ENCODE assay signal across 22 mouse cellular contexts in the genomic region with DNA sequence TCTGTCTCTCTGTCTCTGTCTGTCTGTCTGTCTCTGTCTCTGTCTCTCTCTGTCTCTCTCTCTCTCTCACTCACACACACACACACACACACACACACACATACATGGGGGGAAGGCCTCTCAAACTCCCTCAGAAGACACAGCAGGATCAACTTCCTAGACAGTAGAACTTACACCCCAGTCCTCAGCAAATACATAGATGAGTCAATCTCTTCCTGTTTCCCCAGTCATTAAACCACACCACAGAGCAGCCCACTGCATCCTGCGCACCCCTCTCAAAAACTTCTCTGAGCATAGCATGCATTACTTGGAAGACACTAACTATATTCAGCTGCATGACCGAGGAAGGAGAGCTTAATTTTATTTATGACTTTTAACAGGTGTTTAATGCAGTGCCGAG. TPM values are rescaled to one million over a fixed set of nuclear protein-coding genes. Genes with fewer than 3 reads are reported as not detected.
A peak's percentile ranks its signal among the peaks of the same experiment; 100 is the strongest.
DNase-seq lines count a peak whose midpoint lies in the region; ATAC-seq lines count a peak whose summit lies in the region.
"Had no signal": no experiment of that assay in that cellular context is flagged by ENCODE, and none has a peak within 500 bp of the region (broad histone marks: within the 10 kb centered on the region; RNA-seq: fewer than 3 reads in every experiment).

No protein-coding gene starts in this region.

- no peak overlapping the region for H3K9ac ChIP-seq in midbrain, embryonic 11.5 days (ENCODE audit: low read length)
- H3K9ac ChIP-seq: forebrain, embryonic 13.5 days; hindbrain, embryonic 14.5 days; kidney, embryonic 15.5 days had no signal

- no peak overlapping the region for H3K27ac ChIP-seq in midbrain, embryonic 11.5 days (ENCODE audit: low read depth, low read length)
- H3K27ac ChIP-seq: forebrain, embryonic 13.5 days; heart, adult 2 months; hindbrain, embryonic 14.5 days; kidney, embryonic 15.5 days; left cerebral cortex, adult 2 months; macrophage; midbrain, embryonic 10.5 days had no signal

- no peak overlapping the region for H3K4me2 ChIP-seq in midbrain, embryonic 11.5 days
- H3K4me2 ChIP-seq: forebrain, embryonic 13.5 days; hindbrain, embryonic 14.5 days; kidney, embryonic 15.5 days had no signal

- H3K4me1 ChIP-seq in midbrain, embryonic 11.5 days (ENCODE audit: control insufficient read depth, insufficient read depth, low read length), result no peaks in the 10 kb centered on the region
- H3K4me1 ChIP-seq: forebrain, embryonic 13.5 days; kidney, embryonic 15.5 days; midbrain, embryonic 10.5 days had no signal

- H3K4me3 ChIP-seq in midbrain, embryonic 11.5 days (ENCODE audit: low read depth, low read length), result no peak overlapping the region
- H3K4me3 ChIP-seq: forebrain, embryonic 13.5 days; heart, adult 2 months; kidney, embryonic 15.5 days; left cerebral cortex, adult 2 months; midbrain, embryonic 10.5 days had no signal

- no peaks in the 10 kb centered on the region for H3K9me3 ChIP-seq in midbrain, embryonic 11.5 days (ENCODE audit: control insufficient read depth, low read length)
- H3K9me3 ChIP-seq: forebrain, embryonic 13.5 days; kidney, embryonic 15.5 days; midbrain, embryonic 10.5 days had no signal

- 89% methylated on average over 3 of the region's 3 CpGs for WGBS in midbrain, embryonic 11.5 days

- H3K36me3 ChIP-seq in midbrain, embryonic 11.5 days (ENCODE audit: control insufficient read depth, insufficient read depth, low read length), result no peaks in the 10 kb centered on the region
- H3K36me3 ChIP-seq: G1E; kidney, embryonic 15.5 days; midbrain, embryonic 10.5 days had no signal

- peak; percentile 58 for ATAC-seq in megakaryocyte progenitor cell, adult 5-6 weeks (replicated peaks; ENCODE audit: poor library complexity)
- ATAC-seq in midbrain, embryonic 11.5 days (ENCODE audit: low FRiP score), result no peak
- ATAC-seq in frontal cortex, adult (ENCODE audit: low TSS enrichment), result no peak
- ATAC-seq: forebrain, embryonic 13.5 days; intestine, postnatal 0 days; Patski had no signal

- DNase-seq in CD4-positive, CD25-positive, alpha-beta regulatory T cell, adult 2 months (ENCODE audit: low read depth, low spot score), result peak; percentile 63
- DNase-seq in T-cell, adult 2 months (ENCODE audit: low spot score), result peak; percentile 13
- DNase-seq in thymus, postnatal 25 days, result peak; percentile 49
- no peak for DNase-seq in midbrain, embryonic 11.5 days (ENCODE audit: low spot score, missing footprints)
- DNase-seq in frontal cortex, adult 2 months (ENCODE audit: extremely low spot score in 1 of 2, low spot score in 1 of 2), result no peak
- DNase-seq: adrenal gland, adult 8-10 months; cerebellum, adult 18-20 months; gastrocnemius, postnatal 10 days; heart, adult 2 months; heart, postnatal 4 days; layer of hippocampus, adult 9-11 months had no signal

- H3K27me3 ChIP-seq in midbrain, embryonic 11.5 days (ENCODE audit: control insufficient read depth, insufficient read depth, low read length), result no peaks in the 10 kb centered on the region
- H3K27me3 ChIP-seq: forebrain, embryonic 13.5 days; kidney, embryonic 15.5 days; Patski had no signal

RNA-seq across cellular contexts. Expression of a gene that starts 43.0 kb away (rescaled TPM):
- total RNA-seq in megakaryocyte progenitor cell, adult 5-6 weeks (2015), result 2.0 and 4.1 TPM in 2 replicates
- total RNA-seq in megakaryocyte progenitor cell, adult 5-6 weeks (2017), result 5.8 and 5.9 TPM in 2 replicates
- polyA plus RNA-seq in midbrain, embryonic 11.5 days (2014; fragmentation: Nextera tagmentation; extraction: Ambion mirVana), result 4.3 and 4.6 TPM in 2 replicates
- 3.6 and 3.7 TPM in 2 replicates for polyA plus RNA-seq in frontal cortex, adult 2 months (2012; rRNA removed)
- total RNA-seq: G1E had no signal
- polyA plus RNA-seq: G1E had no signal

Comparison
In these comparisons a context has a peak if more than half of its experiments do, and no peak if none do; other contexts are left out.
1. DNase-seq: peak in CD4-positive, CD25-positive, alpha-beta regulatory T cell, adult 2 months (single experiment), T-cell, adult 2 months (single experiment) and thymus, postnatal 25 days (single experiment); none in midbrain, embryonic 11.5 days (single experiment) and frontal cortex, adult 2 months (0 of 2).